Mouse (Mus musculus) liver, postnatal 0 days (tissue): Measurements from ENCODE around the gene Nsf. TPM values are rescaled to one million over a fixed set of nuclear protein-coding genes. Genes with fewer than 3 reads are reported as not detected.
A peak's percentile ranks its signal among the peaks of the same experiment; 100 is the strongest.

Experiments used
- ATAC-seq: fragments of 200-750 bp; cut with Nextera tagmentation; 2 replicates; pipeline ENCODE4 v1.8.0; 2017; ENCODE audit warnings: mild to moderate bottlenecking, moderate library complexity
- DNase-seq: peaks from one replicate; pipeline ENCODE4 v3.0.0-alpha.2; 2016
- H3K27ac ChIP-seq: fragments of 300-500 bp; sonication (generic); 2 replicates; pipeline ENCODE4 v1.5.1; 2014; ENCODE audit warnings: antibody characterized with exemption, moderate library complexity, mild to moderate bottlenecking, low read depth
- H3K27me3 ChIP-seq: fragments of 300-500 bp; sonication (generic); 2 replicates; pipeline ENCODE4 v1.6.1; 2014; ENCODE audit warnings: low read length, control low read depth, mixed read lengths; ENCODE audit not compliant: insufficient read depth
- H3K36me3 ChIP-seq: fragments of 300-500 bp; sonication (generic); replicated peaks from 2 replicates; pipeline ENCODE4 v1.6.1; 2014; ENCODE audit warnings: mild to moderate bottlenecking, control low read depth, low read length, moderate library complexity, mixed read lengths; ENCODE audit not compliant: insufficient read depth
- H3K4me1 ChIP-seq: fragments of 300-500 bp; sonication (generic); 2 replicates; pipeline ENCODE4 v1.6.1; 2014; ENCODE audit warnings: antibody characterized with exemption, mild to moderate bottlenecking, control low read depth; ENCODE audit not compliant: insufficient read depth
- H3K4me2 ChIP-seq: fragments of 300-500 bp; sonication (generic); 2 replicates; pipeline ENCODE4 v1.6.1; 2014; ENCODE audit warnings: low read depth, mild to moderate bottlenecking, low read length, moderate library complexity, mixed read lengths
- H3K4me3 ChIP-seq: fragments of 300-500 bp; sonication (generic); 2 replicates; pipeline ENCODE4 v1.5.1; 2014; ENCODE audit warnings: low read depth, low read length
- H3K9ac ChIP-seq: fragments of 300-500 bp; sonication (generic); replicated peaks from 2 replicates; pipeline ENCODE4 v1.6.1; 2014; ENCODE audit warnings: mild to moderate bottlenecking, moderate library complexity
- H3K9me3 ChIP-seq: fragments of 300-500 bp; sonication (generic); 2 replicates; pipeline ENCODE4 v1.6.1; 2016; ENCODE audit warnings: mild to moderate bottlenecking, control low read depth, low read length, mixed read lengths
- CTCF ChIP-seq: sonication (generic); IDR thresholded peaks from 2 replicates; pipeline ENCODE4 v1.5.1; 2016; ENCODE audit warnings: antibody characterized with exemption, low read depth
- EP300 ChIP-seq: IDR thresholded peaks from 2 replicates; pipeline ENCODE4 v1.6.1; 2016; ENCODE audit warnings: antibody characterized with exemption, low read depth, mild to moderate bottlenecking
- WGBS: fragments of 180-500 bp; shearing (Covaris S2); extraction: QIAGEN DNeasy Blood & Tissue Kit; methylation state at CpG from one replicate; pipeline ENCODE4 v1.1.7; 2014; ENCODE audit not compliant: insufficient replicate concordance; 5-methylcytosine and 5-hydroxymethylcytosine counted together
- polyA plus RNA-seq: library from polyadenylated mRNA; unstranded; fragments of >200 nt; fragmentation: Nextera tagmentation; extraction: Ambion mirVana; gene quantifications from 2 replicates; pipeline ENCODE4 v1.2.1, GENCODE M21; 2015

Gene Nsf
- polyA plus RNA-seq, 1 experiment from 2014 or later, result 16.0 TPM

- Histone ChIP-seq H3K4me3 (no peak overlapping the region), H3K27me3 (no peaks in the 10 kb centered on the region), H3K9me3 (no peaks in the 10 kb centered on the region), H3K36me3 (peaks cover 36% of the 10 kb centered on the region; the same call in 1 of the 2 replicates), H3K27ac (peak overlapping the region; percentile 48), H3K4me2 (no peak overlapping the region), H3K9ac (no peak overlapping the region), H3K4me1 (0 out of 2 replicates have a peak, but pooled peaks cover 2% of the 10 kb centered on the region)
- 47% methylated on average over 4 of the region's 4 CpGs for WGBS
- no peak for DNase-seq
- peak; percentile 40; the same call in 1 of the 2 replicates for ATAC-seq
- TF ChIP-seq EP300 (no peak), CTCF (no peak)
Observed at GRCm38 (mm10) chr11:103979381-103979780, 25.5 kb upstream of the Nsf start.

GRCm38 (mm10) chr11:103970876-103971275, 17.0 kb upstream of the Nsf start:
- ATAC-seq, result no peak
- Histone ChIP-seq H3K9me3 (no peaks in the 10 kb centered on the region), H3K36me3 (peaks cover 33% of the 10 kb centered on the region), H3K27me3 (no peaks in the 10 kb centered on the region), H3K27ac (no peak overlapping the region), H3K4me3 (no peak overlapping the region), H3K4me2 (no peak overlapping the region), H3K4me1 (peaks cover 15% of the 10 kb centered on the region; the same call in 1 of the 2 replicates), H3K9ac (no peak overlapping the region)
- DNase-seq, result no peak
- 73% methylated on average over 3 of the region's 3 CpGs for WGBS
- no peak for TF ChIP-seq CTCF
- no peak for TF ChIP-seq EP300

- H3K27ac ChIP-seq, result no peak overlapping the region
- WGBS, result 85% methylated on average over 5 of the region's 5 CpGs
- DNase-seq (no peak), ATAC-seq (no peak)
- H3K9me3 ChIP-seq, result no peaks in the 10 kb centered on the region
- H3K36me3 ChIP-seq, result peaks cover 23% of the 10 kb centered on the region
- H3K27me3 ChIP-seq, result no peaks in the 10 kb centered on the region
- no peak overlapping the region for H3K4me2 ChIP-seq
- no peak overlapping the region for H3K4me3 ChIP-seq
- H3K4me1 ChIP-seq, result peaks cover 15% of the 10 kb centered on the region; the same call in 1 of the 2 replicates
- no peak overlapping the region for H3K9ac ChIP-seq
- TF ChIP-seq EP300 (no peak), CTCF (no peak)
Observed at GRCm38 (mm10) chr11:103969278-103969677, 15.4 kb upstream of the Nsf start.

- H3K9ac ChIP-seq, result peak overlapping the region; percentile 90
- no peak for TF ChIP-seq CTCF
- no peak for TF ChIP-seq EP300
- H3K36me3 ChIP-seq, result peaks cover 16% of the 10 kb centered on the region; the same call in 1 of the 2 replicates
- peak overlapping the region; percentile 99 for H3K4me2 ChIP-seq
- peaks cover 15% of the 10 kb centered on the region; the same call in 1 of the 2 replicates for H3K4me1 ChIP-seq
- H3K4me3 ChIP-seq, result peak overlapping the region; percentile 91
- 2% methylated on average over 20 of the region's 20 CpGs for WGBS
- peak overlapping the region; percentile 95 for H3K27ac ChIP-seq
- no peak for ATAC-seq
- no peaks in the 10 kb centered on the region for H3K27me3 ChIP-seq
- H3K9me3 ChIP-seq, result no peaks in the 10 kb centered on the region
- DNase-seq, result no peak
Observed at GRCm38 (mm10) chr11:103967106-103967735, 13.4 kb upstream of the Nsf start.

GRCm38 (mm10) chr11:103956866-103957265, 3.0 kb upstream of the Nsf start:
- ATAC-seq (no peak), DNase-seq (no peak)
- 62% methylated on average over 4 of the region's 4 CpGs for WGBS
- no peaks in the 10 kb centered on the region for H3K9me3 ChIP-seq
- TF ChIP-seq EP300 (no peak), CTCF (no peak)
- H3K4me3 ChIP-seq, result no peak overlapping the region
- H3K4me2 ChIP-seq, result no peak overlapping the region
- H3K9ac ChIP-seq, result no peak overlapping the region
- no peak overlapping the region for H3K27ac ChIP-seq
- peaks cover 10% of the 10 kb centered on the region for H3K4me1 ChIP-seq
- no peaks in the 10 kb centered on the region for H3K36me3 ChIP-seq
- no peaks in the 10 kb centered on the region for H3K27me3 ChIP-seq

GRCm38 (mm10) chr11:103953032-103953895, 592 bp downstream of the Nsf start:
- Histone ChIP-seq H3K4me3 (peak overlapping the region; percentile 92), H3K36me3 (no peaks in the 10 kb centered on the region), H3K9me3 (no peaks in the 10 kb centered on the region), H3K4me2 (peak overlapping the region; percentile 85), H3K27ac (peak overlapping the region; percentile 64), H3K9ac (peak overlapping the region; percentile 94), H3K4me1 (peaks cover 12% of the 10 kb centered on the region), H3K27me3 (no peaks in the 10 kb centered on the region)
- peak; percentile 18 for DNase-seq
- WGBS, result 3% methylated on average over 32 of the region's 32 CpGs
- no peak for TF ChIP-seq CTCF
- peak; percentile 72 for ATAC-seq
